Mouse (Mus musculus) thymus, postnatal 36 days (tissue): ENCODE measurements around the gene Tnp2.

Experiments used
- DNase-seq, 2 experiments: peaks; one replicate each; pipeline ENCODE4 v3.0.0; 2022; ENCODE audit warnings: mixed read lengths in 2 of 2

The Tnp2 gene

DNA sequence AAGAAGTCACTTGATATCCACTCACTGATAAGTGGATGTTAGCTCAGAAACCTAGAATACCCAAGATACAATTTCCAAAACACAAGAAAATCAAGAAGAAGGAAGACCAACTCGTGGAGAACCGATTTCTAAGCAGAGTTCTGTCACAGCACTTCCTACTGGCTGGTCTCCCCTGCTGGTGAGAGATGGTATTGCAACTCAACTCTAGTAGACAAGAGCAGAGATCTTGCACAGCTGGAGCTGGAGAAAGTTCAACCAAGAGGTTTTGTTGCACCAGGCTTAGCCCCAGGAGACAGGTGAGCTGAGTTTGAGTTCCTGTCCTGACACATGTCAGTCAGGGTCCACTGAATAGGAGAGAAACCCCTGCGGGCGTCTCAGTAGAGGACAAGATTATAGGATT lies 21.3 kb downstream of the Tnp2 start:
- DNase-seq = peak; percentile 71 to 77

DNA sequence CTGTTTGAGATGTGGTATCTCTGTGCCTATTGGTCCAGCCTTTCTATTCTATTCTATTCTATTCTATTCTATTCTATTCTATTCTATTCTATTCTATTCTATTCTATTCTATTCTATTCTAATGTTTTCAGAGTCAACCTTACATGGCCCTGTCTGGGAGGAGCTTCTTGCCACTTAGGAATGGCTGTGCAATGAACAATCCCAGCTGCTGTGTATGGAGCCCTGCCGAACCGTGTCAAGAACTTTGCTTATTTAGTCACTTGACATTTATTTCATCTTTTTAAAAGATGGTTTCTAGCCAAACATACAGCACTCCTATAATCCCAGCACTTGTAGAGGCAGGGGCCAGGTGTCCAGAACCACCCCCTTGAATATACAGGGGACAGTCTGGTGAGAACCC lies 24.1 kb downstream of the Tnp2 start:
- no peak for DNase-seq

DNA sequence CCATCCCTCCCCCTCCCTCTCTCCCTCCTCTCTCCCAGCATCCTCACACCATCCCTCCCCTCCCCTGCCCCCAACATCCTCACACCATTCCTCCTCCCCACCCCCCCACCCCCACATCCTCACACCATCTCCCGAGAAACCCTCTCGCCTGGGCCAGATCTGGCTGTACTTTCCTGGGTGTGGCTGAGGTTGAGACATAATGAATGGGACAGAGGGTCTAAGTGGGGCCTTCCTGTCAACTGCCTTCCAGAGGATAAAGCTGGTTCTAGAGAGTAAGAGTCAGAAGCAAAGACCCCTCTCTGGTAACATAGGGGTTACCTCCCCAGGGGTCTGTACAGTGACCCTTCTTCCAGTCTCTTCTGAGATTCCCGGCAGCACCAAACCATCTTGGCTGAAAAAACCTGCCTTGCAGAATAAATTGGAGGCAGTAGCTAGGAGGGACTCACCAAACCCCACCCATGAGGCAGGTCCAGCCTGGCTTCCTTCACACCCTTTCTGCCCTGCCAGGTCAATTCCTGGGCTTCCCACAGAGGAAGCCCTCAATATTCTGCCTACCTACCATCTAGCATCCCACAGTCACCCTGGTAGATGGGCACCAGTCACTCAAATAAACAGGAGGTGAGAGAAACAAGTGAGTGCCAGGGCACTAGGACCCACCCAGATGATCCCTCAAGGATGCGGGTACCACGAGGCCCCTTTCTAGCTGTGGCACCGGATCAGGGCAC lies 24.8 kb downstream of the Tnp2 start:
- DNase-seq = no peak

DNA sequence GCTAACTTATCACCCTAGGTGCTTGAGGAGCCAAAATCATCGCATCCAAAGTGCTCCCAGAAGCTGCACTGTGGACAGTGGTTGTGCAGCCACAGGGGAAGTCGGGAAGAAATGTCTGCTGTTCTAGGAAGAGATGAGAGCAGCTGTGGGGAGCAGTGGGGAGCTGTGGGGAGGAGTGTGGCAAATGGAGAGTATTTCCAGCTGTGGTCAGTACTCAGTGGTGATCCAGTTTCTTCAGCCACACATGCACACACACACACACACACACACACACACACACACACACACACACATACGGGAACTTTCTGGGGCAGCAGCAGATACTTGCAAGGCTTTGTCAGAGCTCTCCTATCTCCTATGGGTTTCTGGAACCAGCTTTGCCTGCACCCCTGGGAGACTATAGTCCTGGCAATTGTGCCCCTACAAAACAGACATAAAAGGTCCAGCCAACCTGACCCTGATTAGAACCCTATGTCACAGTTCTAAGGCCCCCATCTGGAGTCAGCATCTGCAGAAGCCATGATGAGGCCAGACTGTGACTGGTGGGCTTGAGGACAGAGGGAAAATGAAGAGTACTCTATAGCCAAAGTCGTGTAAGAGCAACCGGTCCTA lies 25.8 kb downstream of the Tnp2 start:
- DNase-seq = no peak

DNA sequence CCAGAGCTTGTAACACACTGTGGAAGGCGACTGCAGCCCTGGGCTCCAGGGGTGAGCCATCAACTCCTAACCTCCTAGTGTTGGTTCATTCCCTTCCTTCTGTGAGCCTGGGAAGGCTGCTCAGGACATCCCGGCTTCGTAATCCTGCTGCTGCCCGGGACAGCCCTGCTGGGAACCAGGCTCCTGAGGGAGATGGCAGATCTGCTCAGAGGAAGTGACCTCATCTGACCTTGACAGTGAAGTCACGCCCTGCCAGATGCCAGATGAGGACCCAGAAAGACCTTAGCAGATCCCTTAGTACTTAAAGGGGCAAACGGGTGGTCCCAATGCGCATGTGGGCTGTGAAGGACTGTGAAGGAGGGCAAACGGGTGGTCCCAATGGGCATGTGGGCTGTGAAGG lies 27.3 kb downstream of the Tnp2 start:
- no peak for DNase-seq

DNA sequence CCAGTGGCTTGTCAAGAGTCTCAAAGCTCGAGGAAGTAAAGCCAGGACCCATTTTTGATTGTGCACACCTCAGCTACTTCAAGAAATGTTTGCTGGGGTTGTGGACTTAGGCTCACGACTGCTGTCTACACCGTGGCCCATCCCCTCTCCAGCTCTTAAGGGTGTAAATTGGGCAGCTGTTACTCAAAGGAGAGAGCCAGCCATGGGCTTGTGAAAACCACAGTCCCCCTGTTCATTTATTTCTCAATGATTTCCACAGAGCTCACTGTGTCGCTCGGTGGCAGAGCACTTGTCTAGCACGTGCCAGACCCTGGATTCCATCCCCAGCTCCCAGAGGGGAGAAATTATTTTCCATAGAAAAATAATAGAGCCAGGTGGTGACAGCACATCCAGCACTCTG lies 32.3 kb downstream of the Tnp2 start:
- DNase-seq = no peak

DNA sequence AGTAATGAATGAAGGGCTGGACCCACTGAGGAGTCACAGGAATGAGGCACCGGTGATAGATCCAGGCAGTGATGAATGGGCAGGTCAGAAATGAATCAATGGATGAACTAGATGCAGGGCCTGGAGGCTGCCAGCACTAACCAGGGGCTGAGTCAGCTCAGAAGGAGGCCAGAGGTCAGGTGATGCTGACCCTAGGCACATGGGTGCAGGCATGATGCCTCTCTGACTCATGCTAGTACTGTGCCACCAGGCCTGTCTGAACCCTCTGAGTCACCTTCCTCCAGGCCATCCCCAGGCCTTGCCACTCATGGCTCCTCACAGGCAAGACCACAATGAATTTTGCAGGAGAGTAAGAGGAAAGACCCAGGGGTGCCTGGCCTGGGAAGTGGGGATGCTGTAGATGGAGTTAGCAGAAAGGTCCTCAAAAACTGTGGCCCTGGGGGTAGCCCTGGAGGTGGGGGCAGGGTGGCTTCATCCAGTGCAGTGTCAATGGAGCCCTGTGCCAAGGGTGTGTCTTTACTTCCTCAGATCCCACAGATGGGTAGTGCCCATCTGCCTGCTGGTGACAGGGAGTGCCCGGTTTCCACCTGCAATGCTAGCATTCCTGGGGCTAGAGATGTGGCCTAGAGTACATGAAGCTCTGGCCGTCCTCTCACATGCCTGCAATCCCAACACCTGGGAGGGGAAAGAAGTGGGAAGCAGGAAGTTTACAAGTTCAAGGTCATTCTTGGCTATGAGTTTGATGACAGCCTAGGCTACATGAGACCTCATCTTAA lies 33.8 kb downstream of the Tnp2 start:
- DNase-seq = no peak

DNA sequence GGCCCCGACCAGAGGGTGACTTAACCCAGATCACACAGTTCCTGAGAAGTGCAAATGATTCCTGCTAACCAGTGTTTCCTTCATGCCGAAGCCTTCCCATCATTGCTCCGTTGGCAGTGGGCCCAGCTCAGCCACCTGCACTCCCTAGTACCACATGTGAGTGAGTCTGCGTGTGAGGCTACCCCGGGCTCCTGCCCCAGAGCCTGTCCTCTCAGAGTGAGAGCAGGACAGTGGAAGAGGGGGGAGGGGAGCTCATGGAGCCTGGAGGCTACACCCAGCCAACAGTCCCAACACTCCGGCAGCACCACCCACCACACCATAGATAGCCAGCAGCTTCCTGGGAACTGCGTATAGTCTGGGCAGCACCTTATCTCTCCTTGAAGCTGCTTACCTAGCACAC lies 38.6 kb downstream of the Tnp2 start:
- no peak for DNase-seq

DNA sequence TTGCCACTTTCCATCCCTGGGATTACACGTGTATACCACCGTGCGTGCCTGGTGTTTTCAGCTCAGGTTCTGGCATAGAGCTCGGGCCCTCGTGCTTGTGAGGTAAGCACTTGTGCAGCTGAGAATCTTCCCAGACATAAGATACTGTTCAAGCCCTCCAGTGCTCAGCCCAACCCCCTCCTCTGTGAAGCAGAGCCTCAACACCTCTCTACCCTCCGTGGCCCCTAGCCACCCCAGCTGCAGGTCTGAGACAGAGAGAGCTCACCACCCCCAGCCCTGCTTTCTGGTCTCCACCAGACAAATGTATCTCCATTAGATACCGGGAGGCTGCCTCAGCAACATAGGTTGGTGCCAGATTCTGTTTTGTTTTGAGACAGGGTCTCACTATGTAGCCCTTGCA lies 39.2 kb downstream of the Tnp2 start:
- peak in 1 of 2 experiments; percentile 67 for DNase-seq

DNA sequence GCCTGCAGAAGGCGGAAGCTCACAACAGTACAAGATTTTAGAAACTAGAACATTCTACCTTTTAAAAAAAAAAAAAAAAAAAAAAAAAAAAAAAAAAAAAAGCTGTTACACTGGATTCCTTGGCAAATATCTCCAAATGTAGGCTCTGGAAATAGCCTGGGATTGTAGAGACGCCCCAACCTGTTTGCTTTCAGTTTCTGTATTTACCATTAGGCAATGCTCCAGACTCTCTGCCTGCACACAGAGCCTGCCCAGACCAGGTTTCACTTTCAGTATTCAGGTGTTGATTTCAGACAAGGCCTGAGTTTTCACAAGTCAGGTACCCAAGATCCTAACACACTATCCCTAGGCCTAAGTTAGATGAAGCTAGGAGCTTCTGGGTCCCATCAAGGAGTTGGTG lies 47.4 kb downstream of the Tnp2 start:
- no peak for DNase-seq

DNA sequence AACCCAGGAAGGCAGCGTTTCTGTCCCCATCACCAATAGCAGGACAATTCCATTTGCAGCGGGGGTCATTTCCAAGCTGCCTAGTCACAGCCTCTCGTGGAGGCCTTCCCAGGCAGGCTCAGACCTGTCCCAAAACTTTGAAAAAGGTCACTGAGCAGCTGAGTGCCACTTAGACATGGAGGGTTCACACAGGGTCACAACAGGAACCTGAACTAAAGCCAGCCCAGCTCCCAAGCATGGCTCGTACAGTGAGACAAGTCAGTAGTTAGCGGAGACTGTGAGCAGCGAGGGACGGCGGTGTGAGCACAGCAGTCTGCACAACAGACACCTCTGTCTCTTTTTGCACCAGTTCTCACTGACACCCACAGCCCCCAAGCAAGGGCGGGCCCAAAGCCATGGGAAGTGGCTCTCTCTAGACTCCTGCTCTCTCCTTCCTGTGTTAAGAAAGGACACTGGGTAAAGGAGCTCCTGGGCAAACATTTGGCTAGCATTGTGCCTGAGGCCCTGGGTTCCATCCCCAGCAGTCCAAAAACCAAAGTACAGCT lies 48.5 kb downstream of the Tnp2 start:
- peak; percentile 38 to 59 for DNase-seq

DNA sequence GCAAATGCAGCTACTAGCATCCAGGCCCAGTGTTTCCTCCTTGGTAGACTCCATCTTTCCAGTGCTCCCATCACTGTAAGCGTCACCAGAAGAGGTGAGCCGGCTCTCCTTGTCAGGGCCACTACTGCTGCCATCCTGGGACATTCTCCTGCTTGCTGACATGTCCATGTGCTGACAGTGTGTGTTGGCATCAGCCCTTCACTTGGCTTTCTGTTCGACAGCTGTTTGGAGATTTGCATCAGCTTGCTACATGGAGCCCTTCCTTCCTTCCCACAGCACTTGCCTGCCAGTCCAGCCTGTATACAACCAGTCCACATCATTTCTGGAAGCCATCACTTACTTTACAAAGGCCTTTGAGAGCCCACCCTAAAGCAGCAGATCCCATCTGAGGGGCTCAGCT lies 49.6 kb downstream of the Tnp2 start:
- no peak for DNase-seq
